Mouse (Mus musculus) lung, adult 2 months (tissue): Measurements from ENCODE around the gene Mipol1.

Experiments
- CTCF ChIP-seq: fragments of 200-500 bp; IDR thresholded peaks from 2 replicates; pipeline ENCODE4 v1.5.1; 2011; ENCODE audit warnings: mild to moderate bottlenecking, low read length, control low read depth; ENCODE audit not compliant: insufficient read depth
- POLR2A ChIP-seq: fragments of 200-500 bp; IDR thresholded peaks from 2 replicates; pipeline ENCODE4 v1.6.1; 2011; ENCODE audit warnings: low read depth, mild to moderate bottlenecking, control low read depth, low read length, borderline replicate concordance; ENCODE audit errors: extremely low read depth

DNA sequence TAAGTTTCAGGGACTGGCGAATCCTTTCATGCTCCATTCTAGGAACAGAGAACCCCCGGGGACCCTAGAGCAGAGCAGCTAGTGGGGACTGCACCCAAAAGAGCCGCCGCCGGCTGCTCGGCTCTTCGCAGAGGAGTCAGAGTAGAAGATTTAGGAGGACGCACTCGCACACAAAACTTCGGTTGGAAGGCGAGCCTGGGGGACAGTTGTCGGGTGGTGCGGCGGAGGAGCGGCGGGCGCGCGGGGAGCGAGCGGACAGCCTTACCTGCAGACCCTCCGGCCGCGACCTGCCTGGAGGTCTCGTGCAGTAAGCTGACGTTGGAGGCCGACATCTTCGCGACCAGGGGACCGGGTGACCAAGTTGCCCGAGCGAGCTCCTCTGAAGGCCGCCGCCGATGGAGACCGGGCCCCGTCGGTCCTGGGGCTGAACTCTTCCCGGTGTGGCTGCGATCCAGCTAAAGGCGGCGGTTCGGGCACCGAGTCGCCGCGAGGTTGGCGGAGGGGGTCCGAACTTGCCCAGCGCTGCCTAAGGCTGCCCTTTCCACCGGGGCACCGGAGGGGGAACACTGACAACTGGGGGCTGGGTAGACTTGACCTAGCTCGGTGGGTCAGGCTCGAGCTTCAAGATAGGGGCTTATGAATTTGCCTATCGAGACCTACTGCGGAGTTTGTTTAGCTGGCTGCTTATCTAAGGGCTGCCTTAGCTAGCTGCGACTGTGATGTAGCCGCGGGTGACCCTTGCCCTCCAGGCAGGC, 33.4 kb upstream of the Mipol1 start:
- TF ChIP-seq POLR2A (no peak), CTCF (no peak)
